Mouse (Mus musculus): ENCODE measurements around the gene Naa35.

Naa35 gene

DNA sequence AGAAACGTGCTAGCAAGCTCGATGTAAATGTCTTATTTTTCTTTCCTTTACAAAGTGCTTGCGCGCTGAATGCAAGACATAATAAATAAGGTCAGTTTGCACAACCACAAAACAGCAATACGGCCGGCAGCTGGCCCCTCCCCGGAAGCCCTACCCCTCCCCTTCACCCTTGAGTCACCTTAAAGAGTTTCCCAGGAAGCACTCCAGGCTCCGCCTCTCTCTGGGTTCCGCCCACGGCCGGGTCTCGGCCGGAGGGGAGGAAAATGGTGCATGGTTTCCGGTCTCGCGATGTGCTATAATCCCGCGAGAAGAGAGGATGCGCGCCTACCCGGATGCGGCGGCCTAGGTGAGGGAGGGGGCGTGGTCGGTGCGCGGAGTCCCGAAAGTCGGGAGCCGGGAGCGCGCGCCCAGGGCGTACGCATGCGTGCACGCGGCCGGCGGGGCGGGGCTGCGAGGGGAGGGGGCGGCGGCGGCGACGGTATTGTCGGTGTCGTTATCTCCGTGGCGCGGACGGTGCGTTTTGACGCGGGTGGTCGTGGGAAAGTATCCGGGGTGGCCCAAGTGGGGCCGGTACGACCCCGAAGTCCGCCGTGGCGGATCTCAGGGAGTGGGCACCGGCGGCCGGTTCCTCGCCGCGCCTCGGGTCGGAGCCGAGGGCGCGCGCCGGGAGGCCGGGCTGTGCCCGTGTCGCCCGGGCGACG, at the start of gene Naa35, which contains the start of gene Agtpbp1:
Gene Naa35 (plus strand): TSS at position 313 of the 701 bp plus-strand sequence.
Gene Agtpbp1 (minus strand): TSS at position 281 of the 701 bp plus-strand sequence.
- in situ Hi-C loops (cut with MboI; ENCODE audit: low sequenced_read_pairs), result no loop called here

DNA sequence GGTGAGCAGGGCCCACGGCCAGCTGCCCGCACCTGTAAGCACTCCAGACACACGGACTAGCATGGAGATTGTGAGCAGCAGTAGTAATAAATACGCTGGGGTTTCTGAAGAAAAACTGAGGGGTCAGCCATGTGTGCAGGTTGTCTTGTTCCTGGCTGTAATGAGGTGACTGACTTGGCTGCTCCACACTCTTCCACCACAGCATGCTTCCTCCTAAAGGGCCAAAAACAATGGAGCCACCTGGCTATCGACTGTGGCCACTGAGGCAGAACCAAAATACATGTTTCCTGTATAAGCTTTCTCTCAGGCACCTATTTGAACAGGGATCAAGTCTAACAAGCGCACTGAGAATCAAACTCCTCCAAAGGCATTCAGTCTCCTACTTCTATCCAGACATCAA, 49.3 kb upstream of the Naa35 start:
- in situ Hi-C loops (cut with MboI; ENCODE audit: low sequenced_read_pairs), result no loop called here

DNA sequence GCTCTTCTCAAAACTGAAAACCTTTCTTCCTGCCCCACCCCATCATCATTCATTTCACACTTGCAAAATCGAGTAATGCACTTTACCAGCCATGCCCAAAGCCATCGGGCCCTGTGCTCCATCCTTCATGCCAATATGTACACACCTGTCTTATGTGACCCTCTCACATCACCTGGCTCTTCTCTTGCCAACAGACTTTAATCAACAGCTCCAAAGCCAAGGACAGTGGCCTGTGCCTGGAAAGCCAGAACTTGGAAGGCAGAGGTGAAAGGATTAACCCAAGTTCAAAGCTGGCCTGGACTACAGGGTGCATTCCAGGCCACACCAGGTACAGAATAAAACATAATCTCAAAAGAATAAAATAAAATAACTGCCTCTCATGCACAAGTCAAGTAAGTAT, 48.4 kb upstream of the Naa35 start:
- in situ Hi-C loops (cut with MboI; ENCODE audit: low sequenced_read_pairs), result no loop called here

DNA sequence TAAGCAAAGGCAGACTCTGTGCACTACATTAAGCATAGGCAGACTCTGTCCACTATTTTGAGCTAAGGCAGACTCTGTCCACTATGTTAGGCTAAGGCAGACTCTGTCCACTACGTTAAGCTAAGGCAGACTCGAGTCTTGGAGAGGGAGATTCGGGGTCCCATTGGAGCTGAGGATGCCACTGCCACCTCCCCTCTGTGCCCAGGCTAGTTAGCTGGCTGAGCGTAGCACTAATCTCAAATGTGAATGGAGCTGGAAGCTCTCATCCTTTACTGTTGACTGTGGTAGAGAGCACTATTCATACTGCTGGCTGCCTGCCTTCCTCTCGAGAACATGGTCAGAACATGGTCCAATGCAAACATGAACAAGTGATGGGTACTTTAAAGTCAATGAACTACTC, 46.4 kb upstream of the Naa35 start:
- in situ Hi-C loops (cut with MboI; ENCODE audit: low sequenced_read_pairs), result no loop called here

DNA sequence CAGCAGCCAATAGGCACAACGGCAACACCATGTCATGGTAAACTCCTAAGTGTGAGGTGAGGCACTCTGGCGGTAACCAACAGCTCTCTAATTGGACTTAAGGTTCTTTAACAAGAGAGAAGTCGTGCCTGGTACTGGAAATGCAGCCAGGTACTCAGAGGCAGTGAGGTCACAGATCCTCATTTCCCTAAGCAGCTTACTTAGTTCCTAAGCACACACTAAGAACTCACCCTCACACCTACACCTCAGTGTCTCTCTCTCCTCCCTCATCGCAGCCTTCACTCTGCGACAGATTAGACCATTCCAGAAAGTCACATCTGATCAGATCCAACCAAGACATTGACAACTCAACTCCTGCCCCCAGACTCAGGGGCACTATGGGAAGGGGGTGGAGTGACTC, 45.0 kb upstream of the Naa35 start:
- in situ Hi-C loops (cut with MboI; ENCODE audit: low sequenced_read_pairs), result no loop called here

DNA sequence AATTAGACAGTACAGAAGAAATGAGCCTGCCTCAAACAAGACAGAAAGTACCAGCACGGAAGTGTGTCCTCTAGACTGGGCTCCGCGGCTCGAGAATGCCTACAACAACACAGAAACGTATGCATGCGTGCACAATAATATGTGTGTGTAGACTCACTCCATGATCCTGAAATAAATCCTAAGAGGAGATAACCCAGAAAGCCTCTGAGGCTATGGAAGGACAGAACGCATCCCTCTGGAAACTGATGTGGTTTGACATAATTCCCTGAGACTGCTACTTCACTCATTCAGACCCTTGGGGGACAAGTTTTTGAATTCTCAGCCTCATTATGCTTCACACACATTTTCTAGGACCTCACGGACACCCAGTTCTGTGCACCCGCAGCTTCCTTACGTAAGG, 42.6 kb upstream of the Naa35 start:
- in situ Hi-C loops (cut with MboI; ENCODE audit: low sequenced_read_pairs), result no loop called here

DNA sequence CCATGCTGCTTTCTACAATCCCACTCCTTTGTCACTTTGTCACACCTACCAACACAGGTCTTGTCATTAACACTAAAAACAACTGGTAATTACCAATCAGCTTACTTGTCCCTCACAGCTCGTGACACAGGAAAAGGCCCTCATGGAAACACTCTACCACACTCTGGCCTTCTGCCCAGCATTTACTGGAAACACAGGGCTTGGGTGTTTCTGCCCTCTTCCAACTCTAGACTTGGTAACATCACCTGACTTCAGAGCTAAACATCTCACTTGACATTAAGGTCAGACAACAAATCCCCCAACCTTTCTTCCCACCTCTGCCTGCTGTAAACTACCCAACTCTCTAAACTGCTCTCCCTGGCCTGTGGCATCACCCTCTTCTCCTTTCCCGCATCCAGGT, 38.0 kb upstream of the Naa35 start:
- in situ Hi-C loops (cut with MboI; ENCODE audit: low sequenced_read_pairs), result no loop called here

DNA sequence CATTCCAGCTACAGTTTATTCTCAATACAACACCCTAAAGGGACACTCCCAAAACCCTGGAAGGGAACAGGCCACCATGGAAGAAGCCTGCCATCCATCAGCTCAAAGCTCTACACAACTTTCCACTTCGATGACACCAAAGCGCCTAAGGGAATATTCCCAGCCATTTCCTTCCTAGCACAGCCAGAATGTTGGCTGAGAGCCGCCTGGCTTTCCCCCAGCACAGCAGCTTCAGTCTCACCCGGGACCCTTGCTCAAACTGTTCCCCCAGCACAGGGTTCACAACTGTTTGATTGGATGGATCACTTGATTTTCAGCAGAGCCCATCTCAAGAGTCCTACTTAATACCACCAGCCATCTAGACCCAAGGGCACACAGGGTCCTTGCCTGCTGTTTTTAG, 37.3 kb upstream of the Naa35 start:
- in situ Hi-C loops (cut with MboI; ENCODE audit: low sequenced_read_pairs), result no loop called here

DNA sequence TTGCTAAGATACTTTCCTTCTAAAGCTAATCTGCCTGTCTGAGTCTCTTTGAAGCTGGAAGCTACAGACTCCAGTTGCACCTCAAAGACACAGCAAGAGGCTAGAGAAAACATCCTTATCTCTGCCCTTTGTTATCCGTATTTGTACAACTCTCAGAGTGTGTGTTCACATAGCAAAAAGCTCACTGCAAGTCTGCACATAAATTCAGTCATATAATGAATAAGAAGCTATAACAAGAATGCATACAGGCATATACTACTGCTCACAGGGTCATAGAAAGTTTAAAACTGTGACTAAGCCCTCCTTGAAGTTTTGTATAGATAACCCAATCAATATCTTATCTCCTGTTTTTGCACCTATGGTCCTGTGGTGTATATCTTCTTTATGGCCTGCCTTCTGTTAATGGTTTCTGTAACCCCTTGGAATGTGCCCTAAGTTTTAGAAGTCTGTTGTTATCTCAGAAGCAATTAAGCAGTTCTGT, 35.7 kb upstream of the Naa35 start:
- in situ Hi-C loops (cut with MboI; ENCODE audit: low sequenced_read_pairs), result no loop called here

DNA sequence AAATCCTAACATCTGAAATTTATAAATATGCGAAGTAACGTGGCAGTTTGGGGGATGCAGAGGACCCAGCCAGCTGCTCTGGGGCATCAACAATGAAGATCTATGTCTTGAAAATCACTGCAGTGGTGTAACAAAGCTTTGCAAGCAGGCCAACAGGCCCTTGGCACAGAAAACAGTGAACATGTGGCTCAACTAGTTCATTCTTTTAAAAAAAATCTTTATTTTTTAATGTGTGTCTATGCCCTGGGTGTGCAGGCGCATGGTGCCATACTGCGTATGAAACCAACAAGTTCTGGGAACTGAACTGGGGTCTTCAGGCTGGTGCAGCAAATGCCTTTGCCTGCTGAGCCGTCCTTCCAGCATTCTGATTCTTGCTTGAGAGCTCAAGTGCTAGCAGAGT, 32.8 kb upstream of the Naa35 start:
- in situ Hi-C loops (cut with MboI; ENCODE audit: low sequenced_read_pairs), result no loop called here

DNA sequence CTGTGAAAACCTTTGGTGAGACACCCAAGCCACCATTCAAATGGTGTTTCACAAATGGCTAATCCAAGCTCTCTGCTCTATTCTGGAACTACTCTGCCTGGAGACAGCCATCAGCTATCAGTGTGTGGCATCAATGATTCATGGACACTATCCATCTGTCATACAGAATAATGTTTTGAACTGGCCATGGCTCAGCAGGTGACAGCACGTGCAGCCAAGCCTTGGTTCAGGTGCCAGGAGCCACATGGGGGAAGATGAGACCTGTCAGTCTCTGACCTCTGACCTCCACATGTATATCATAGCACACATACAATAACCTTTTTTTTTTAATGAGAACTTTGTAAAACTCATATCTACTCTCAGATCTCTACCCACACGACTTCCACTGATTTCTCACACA, 32.3 kb upstream of the Naa35 start:
- in situ Hi-C loops (cut with MboI; ENCODE audit: low sequenced_read_pairs), result no loop called here

DNA sequence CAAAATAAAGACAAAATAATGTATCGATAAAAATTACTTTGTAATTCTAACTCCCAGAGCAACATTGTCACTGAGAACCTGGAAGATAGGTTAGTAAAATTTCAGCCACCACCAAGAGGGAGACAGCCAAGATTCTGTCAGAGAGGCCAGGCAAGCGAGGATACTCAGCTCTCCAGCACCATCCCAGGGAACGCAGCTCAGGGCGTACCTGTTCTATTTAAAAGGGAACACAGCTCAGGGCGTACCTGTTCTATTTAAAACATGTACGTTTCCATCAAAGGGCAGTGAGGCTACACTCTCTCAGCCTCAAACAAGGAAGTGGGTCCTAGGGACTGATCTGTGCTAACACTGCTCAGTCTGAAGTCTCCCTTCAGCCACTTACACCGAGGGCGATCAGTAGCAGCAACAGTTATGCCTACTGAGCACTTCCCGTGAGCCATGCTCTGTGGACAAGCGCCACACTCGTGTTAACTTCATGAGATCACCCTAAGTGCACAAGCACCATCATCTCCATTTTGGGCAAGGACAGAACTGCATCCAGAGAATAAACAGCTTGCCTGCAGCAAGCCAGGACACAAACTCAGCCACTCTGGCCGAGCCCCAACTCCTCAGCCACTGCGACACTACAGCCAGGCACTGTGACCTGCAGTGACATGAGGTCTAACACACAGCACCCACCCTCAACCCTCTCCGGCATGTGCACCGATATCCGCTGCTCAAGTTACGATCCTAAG, 30.1 kb upstream of the Naa35 start:
- in situ Hi-C loops (cut with MboI; ENCODE audit: low sequenced_read_pairs), result no loop called here

DNA sequence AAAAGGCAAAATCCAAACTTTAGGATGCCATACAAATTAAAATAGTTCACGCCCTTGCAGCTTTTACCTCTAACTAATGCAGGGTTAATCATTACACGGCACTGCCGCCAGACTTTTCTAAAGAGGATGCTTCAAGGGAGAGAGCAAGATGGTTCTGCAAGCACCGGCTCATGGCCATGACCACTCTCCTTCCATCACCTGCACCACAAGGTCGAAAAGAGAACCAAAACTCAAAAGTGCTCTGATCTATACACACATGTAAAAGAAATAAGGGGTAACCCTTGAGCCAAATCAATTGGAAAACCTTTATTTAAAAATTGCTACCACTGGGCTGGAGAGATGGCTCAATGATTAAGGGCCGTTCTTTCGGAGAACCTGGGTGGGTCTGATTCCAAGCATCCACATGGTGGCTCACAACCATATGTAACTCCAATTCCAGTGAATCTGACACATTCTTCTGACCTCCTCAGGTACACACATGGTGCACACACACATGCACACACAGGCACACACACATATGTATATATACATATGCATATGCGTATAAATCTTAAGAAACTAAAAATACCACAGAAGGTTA, 29.4 kb upstream of the Naa35 start:
- in situ Hi-C loops (cut with MboI; ENCODE audit: low sequenced_read_pairs), result no loop called here

DNA sequence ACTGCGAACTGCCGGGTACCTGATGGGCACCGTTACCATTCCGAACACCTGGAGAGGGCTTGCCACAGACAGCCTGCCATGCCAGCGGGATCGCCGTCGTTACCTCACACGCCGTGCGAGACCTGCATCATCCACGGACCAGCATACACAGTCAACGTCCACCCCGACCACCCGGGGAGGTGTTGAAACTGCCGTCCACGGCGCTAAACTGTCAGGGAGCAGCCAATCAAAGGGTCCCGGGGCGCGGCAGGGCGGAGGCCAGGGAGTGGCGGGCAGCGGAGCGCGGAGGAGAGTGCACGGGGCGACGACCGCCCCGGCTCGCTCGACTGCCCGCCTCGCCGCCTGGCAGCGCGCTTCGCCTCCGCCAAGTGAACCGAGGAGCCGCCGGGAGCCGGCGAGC, 28.4 kb upstream of the Naa35 start:
- in situ Hi-C loops (cut with MboI; ENCODE audit: low sequenced_read_pairs), result no loop called here

DNA sequence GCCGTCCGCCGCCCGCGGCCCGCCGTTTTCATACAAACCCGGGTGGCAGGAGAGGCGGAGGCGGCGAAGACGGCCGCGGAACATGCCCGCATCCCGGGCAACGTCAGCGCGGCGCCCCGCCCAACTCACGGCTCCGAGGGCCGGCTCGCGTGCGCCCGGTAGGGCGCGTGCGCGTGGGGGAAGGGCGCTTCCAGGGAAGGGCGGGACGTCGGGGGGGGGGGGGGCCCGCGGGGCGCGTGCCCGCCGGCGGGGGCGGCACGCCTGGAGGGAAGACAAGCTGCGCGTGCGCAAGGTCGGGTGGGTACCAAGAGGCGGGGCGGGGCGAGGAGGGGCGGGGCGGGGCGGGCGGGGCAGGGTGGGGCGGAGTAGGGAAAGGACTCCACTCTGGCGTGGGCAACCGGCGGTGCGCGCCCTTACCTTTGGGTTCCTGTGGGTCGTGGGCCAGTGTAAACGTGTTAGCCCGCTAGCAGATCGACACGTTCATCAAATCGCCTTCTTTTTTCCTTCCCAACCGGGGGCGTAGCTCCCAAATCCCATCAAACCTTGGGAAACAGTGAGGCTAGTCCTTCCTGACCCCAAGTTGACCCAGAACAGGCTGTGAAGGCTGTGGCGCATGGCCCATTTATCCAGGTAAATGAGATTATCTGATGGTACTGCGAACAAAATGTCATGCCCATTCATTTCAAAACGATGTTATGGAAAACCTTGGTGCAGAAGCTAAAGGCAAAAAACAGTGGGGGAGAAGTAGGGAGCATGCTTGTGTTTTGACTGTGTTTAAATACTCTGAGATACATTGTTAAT, 27.7 kb upstream of the Naa35 start:
- in situ Hi-C loops (cut with MboI; ENCODE audit: low sequenced_read_pairs), result no loop called here

DNA sequence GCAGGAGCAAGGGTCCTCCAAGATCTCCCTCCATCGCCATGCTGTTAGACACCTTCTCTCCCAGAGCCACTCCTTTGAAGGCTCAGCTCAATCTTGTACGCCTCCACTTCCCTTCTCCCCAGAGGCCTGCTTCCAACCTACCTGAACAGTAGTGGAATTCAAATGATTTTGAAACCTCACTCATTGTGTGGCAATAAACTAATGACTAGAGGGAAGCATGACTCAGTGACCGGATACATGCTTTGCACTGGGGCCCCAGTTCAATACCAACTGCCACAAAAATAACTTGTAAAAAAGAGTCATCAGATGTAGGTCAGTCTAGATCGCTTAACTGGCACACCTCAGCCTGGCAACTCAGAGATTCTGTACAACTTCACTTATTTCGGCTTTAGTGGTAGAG, 26.3 kb upstream of the Naa35 start:
- in situ Hi-C loops (cut with MboI; ENCODE audit: low sequenced_read_pairs), result no loop called here

DNA sequence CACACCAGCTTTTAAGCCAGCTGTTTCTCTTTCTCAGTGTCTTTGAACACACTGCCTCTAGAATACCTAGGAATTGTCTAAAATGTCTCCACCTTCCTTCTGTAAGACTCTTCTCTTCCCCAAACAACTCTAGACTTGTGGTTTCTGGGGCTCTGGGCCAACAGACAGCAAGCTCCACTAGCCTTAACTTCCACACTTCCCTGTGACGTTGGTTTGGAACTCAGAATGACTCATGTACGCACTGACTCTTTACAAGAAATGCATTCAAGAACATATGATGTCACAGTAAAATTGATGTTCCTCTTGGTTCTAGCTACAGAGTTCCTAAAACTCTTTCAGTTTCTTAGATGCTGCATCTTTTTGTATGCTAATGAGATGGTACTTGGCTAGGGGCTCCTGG, 22.6 kb upstream of the Naa35 start:
- in situ Hi-C loops (cut with MboI; ENCODE audit: low sequenced_read_pairs), result no loop called here

DNA sequence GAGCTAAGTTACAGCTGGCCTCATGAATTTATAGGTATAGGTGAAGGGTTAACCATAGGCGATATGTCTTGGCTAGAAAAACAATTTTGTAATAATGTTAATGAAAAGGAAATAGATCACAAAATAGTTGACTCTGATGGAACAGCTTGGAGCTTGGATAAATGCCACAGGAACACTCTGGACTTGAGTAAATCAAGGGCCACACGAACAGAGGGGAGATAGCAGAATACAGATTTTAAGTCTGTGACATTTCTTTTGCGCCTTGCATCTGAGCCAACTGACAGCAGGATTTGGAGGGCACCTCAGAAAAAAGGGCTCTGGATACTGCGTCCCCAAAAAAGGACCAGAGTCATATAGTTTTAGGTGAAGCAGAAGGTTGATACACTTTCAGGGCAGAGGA, 20.6 kb upstream of the Naa35 start:
- in situ Hi-C loops (cut with MboI; ENCODE audit: low sequenced_read_pairs), result no loop called here

DNA sequence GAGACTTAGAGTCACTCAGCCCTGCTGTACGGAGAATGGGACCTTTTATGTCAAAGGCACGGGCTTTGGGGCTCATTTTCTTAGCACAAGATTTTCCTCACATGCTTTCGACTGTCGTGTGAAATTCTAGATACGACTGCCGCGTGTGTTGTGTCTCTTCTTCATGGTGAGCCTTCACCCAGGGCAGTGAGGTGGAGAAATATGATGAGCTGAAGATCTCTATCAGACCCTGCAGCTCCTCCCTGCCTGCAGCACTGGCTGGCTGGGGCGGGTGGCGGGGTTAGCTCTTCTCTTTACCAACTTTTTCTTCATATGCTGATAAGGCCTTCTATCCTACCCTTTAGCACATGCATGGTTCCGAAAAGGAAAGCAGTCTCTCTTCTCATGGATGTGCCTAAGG, 20.1 kb upstream of the Naa35 start:
- in situ Hi-C loops (cut with MboI; ENCODE audit: low sequenced_read_pairs), result no loop called here

DNA sequence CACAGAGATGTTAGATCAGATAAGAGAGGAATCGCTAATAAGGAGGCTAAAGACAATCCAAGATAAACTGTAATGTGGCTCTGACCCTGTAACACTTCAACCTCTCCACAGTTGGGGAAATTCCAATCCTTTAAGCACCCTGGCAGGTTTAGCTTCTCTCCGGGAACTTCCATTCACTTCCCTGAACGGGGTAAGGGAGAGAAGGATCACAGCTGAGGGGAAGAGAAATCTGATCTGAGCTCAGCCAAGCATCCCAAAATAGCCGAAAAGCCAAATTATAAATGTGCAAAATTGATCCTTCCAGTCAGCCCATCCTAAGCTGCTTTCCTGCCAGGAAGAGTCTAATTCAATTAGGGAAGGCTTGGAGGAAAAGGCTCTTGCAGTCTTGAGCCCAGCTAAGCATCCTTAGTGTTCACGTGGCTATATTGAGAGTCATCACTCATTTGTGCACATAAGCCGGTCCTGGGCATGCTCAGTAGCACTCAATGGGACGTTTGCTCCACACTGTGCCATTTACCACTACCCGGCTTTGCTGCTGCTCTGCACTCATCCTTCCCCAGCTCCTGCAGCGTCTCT, 19.0 kb upstream of the Naa35 start:
- in situ Hi-C loops (cut with MboI; ENCODE audit: low sequenced_read_pairs), result no loop called here

DNA sequence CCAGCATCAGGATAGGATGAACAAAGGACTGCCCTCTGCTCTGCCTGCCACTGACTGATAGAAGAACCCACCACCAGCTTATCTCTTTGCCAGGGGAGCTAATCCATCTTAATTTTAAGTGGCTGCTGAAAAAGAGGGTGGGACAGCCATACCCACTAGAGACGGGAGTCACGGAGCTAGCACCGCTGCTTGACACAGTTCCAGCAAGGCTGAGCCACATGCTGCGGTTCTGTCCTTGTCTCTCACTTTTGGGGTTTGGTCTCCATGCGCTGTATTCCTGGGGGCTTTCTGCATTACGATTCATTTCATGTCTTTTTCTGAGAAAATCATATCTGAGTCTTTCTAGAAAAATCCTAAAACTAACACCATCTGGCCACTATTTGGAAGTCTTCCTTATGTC, 14.0 kb upstream of the Naa35 start:
- in situ Hi-C loops (cut with MboI; ENCODE audit: low sequenced_read_pairs), result no loop called here
